Mouse (Mus musculus): ENCODE measurements around the gene Tubb3. TPM values are rescaled to one million over a fixed set of nuclear protein-coding genes. Genes with fewer than 3 reads are reported as not detected.
"Not testable (repeated sequence)": the region's sequence is repeated elsewhere in the genome, so short reads cannot be mapped to it uniquely, and the experiment has no call there.

The Tubb3 gene
- polyA plus RNA-seq, 1 experiment from 2014 or later, result 6.1 TPM

DNA sequence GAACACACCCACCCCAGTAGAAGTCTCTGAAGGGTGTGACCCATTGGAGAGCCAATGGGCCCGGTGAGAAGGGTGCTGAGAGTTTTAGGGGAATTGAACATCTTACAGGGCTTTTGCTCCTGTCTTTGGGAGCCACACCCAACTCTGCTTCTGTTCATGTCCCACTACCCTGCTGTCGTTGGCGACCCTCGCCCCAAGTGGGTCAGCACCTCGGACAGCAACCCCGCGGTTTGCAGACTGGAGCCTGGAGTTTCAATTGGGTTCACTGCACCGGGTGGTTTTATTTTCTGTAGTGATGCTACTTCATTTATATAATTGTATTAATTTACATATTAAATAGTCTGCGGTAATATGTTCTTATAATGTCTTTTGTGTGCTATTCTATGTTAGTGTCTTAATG, 3.0 kb downstream of the Tubb3 start:
- H3K27me3 ChIP-seq (ENCODE audit: control insufficient read depth, insufficient read depth, low read length), result peaks cover 46% of the 10 kb centered on the region
- H3K27ac ChIP-seq (replicated peaks in 1 of 2; ENCODE audit: control insufficient read depth in 1 of 2, insufficient read depth in 1 of 2, low read depth in 2 of 2, low read length in 2 of 2), result no peak overlapping the region
- H3K9ac ChIP-seq (ENCODE audit: low read length), result no peak overlapping the region
- H3K9me3 ChIP-seq (ENCODE audit: control insufficient read depth, low read length), result no peaks in the 10 kb centered on the region
- no peak for ATAC-seq (ENCODE audit: insufficient number of reproducible peaks, insufficient read depth, low FRiP score, low read depth)
- no peak overlapping the region for H3K4me3 ChIP-seq (ENCODE audit: control insufficient read depth in 1 of 2, insufficient read depth in 1 of 2, low read depth in 1 of 2, low read length in 2 of 2)
- peaks cover 16 to 26% of the 10 kb centered on the region in 2 experiments for H3K4me1 ChIP-seq (ENCODE audit: control insufficient read depth in 2 of 2, insufficient read depth in 2 of 2, low read length in 2 of 2)
- no peak overlapping the region for H3K4me2 ChIP-seq (ENCODE audit: low read length)
- no peaks in the 10 kb centered on the region for H3K36me3 ChIP-seq (ENCODE audit: control insufficient read depth, insufficient read depth, low read length)
- WGBS, result 7% methylated on average over 9 of the region's 9 CpGs

- WGBS, result 71% methylated on average over 5 of the region's 5 CpGs
- peaks cover 43% of the 10 kb centered on the region for H3K27me3 ChIP-seq (ENCODE audit: control insufficient read depth, insufficient read depth, low read length)
Measured at GRCm38 (mm10) chr8:123414997-123415696, 3.9 kb downstream of the Tubb3 start.

DNA sequence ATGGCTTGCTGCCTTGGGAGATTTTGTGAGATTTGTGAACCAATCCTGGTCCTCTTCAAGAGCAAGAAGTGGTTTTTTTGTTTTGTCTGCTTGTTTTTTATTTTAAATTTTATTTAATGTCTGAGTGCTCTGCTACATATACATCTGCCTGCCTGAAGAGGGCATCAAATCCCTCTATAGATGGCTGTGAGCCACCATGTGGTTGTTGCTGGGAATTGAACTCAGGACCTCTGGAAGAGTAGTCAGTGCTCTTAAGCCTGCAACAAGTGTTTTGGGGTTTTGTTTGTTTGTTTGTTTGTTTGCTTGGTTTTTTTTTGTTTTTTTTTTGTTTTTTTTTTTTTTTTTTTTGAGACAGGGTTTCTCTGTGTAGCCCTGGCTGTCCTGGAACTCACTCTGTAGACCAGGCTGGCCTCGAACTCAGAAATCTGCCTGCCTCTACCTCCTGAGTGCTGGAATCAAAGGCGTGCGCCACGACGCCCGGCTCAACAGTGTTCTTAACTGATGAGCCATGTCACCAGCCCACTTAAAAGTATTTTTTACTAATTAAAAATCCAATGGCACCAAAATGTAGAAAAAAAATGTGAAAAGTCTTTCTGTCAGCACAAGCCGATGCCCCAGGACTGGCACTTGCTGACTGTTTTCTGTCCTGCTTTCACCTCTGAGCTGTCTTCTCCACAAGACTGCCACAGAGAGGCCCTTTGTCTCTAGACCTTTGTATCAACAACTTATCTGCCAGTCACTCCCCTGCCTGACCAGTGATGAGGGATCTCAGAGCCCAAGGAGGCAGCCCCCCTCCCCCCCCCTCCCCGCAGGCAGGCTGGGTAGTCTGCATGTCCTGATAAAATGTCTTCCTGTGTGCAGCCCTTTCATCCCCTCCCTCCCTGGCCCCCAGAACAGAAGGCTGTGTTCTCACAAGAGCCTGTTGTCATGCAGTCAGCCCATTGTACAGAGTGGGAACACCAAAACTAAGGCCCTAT, 5.0 kb downstream of the Tubb3 start:
- Histone ChIP-seq H3K4me2 (ENCODE audit: low read length) (no peak overlapping the region), H3K4me3 (ENCODE audit: control insufficient read depth in 1 of 2, insufficient read depth in 1 of 2, low read depth in 1 of 2, low read length in 2 of 2) (no peak overlapping the region), H3K36me3 (ENCODE audit: control insufficient read depth, insufficient read depth, low read length) (no peaks in the 10 kb centered on the region), H3K27me3 (ENCODE audit: control insufficient read depth, insufficient read depth, low read length) (peaks cover 32% of the 10 kb centered on the region), H3K9me3 (ENCODE audit: control insufficient read depth, low read length) (no peaks in the 10 kb centered on the region), H3K9ac (ENCODE audit: low read length) (no peak overlapping the region), H3K27ac (replicated peaks in 1 of 2; ENCODE audit: control insufficient read depth in 1 of 2, insufficient read depth in 1 of 2, low read depth in 2 of 2, low read length in 2 of 2) (no peak overlapping the region), H3K4me1 (ENCODE audit: control insufficient read depth in 2 of 2, insufficient read depth in 2 of 2, low read length in 2 of 2) (peaks cover 0 to 6% of the 10 kb centered on the region in 2 experiments; a peak in 1 of 4 replicates)
- WGBS, result 48% methylated on average over 8 of the region's 8 CpGs
- ATAC-seq (ENCODE audit: insufficient number of reproducible peaks, insufficient read depth, low FRiP score, low read depth), result no peak

More at GRCm38 (mm10) chr8:123414997-123415696, 3.9 kb downstream of the Tubb3 start:
- H3K4me1 ChIP-seq (ENCODE audit: control insufficient read depth in 2 of 2, insufficient read depth in 2 of 2, low read length in 2 of 2), result peaks cover 7 to 17% of the 10 kb centered on the region in 2 experiments
- H3K9ac ChIP-seq (ENCODE audit: low read length); H3K4me2 ChIP-seq (ENCODE audit: low read length); H3K36me3 ChIP-seq (ENCODE audit: control insufficient read depth, insufficient read depth, low read length); H3K4me3 ChIP-seq (ENCODE audit: control insufficient read depth in 1 of 2, insufficient read depth in 1 of 2, low read depth in 1 of 2, low read length in 2 of 2); H3K27ac ChIP-seq (replicated peaks in 1 of 2; ENCODE audit: control insufficient read depth in 1 of 2, insufficient read depth in 1 of 2, low read depth in 2 of 2, low read length in 2 of 2); ATAC-seq (ENCODE audit: insufficient number of reproducible peaks, insufficient read depth, low FRiP score, low read depth); H3K9me3 ChIP-seq (ENCODE audit: control insufficient read depth, low read length): not testable (repeated sequence)

GRCm38 (mm10) chr8:123416944-123417555, 5.8 kb downstream of the Tubb3 start:
- peaks cover 24% of the 10 kb centered on the region for H3K27me3 ChIP-seq (ENCODE audit: control insufficient read depth, insufficient read depth, low read length)
- no peak overlapping the region for H3K4me3 ChIP-seq (ENCODE audit: control insufficient read depth in 1 of 2, insufficient read depth in 1 of 2, low read depth in 1 of 2, low read length in 2 of 2)
- no peak overlapping the region for H3K27ac ChIP-seq (replicated peaks in 1 of 2; ENCODE audit: control insufficient read depth in 1 of 2, insufficient read depth in 1 of 2, low read depth in 2 of 2, low read length in 2 of 2)
- no peak overlapping the region for H3K9ac ChIP-seq (ENCODE audit: low read length)
- H3K4me1 ChIP-seq (ENCODE audit: control insufficient read depth in 2 of 2, insufficient read depth in 2 of 2, low read length in 2 of 2), result peaks cover 0 to under 1% of the 10 kb centered on the region in 2 experiments; a peak in 1 of 4 replicates
- no peaks in the 10 kb centered on the region for H3K9me3 ChIP-seq (ENCODE audit: control insufficient read depth, low read length)
- ATAC-seq (ENCODE audit: insufficient number of reproducible peaks, insufficient read depth, low FRiP score, low read depth), result no peak
- H3K36me3 ChIP-seq (ENCODE audit: control insufficient read depth, insufficient read depth, low read length), result no peaks in the 10 kb centered on the region
- WGBS, result 69% methylated on average over 8 of the region's 8 CpGs
- H3K4me2 ChIP-seq (ENCODE audit: low read length), result no peak overlapping the region

- 78% methylated on average over 4 of the region's 4 CpGs for WGBS
- Histone ChIP-seq H3K36me3 (ENCODE audit: control insufficient read depth, insufficient read depth, low read length) (no peaks in the 10 kb centered on the region), H3K4me3 (ENCODE audit: control insufficient read depth in 1 of 2, insufficient read depth in 1 of 2, low read depth in 1 of 2, low read length in 2 of 2) (no peak overlapping the region), H3K4me2 (ENCODE audit: low read length) (no peak overlapping the region), H3K4me1 (ENCODE audit: control insufficient read depth in 2 of 2, insufficient read depth in 2 of 2, low read length in 2 of 2) (peaks cover 0 to 7% of the 10 kb centered on the region in 2 experiments; a peak in 1 of 4 replicates), H3K27me3 (ENCODE audit: control insufficient read depth, insufficient read depth, low read length) (no peaks in the 10 kb centered on the region), H3K27ac (replicated peaks in 1 of 2; ENCODE audit: control insufficient read depth in 1 of 2, insufficient read depth in 1 of 2, low read depth in 2 of 2, low read length in 2 of 2) (no peak overlapping the region), H3K9me3 (ENCODE audit: control insufficient read depth, low read length) (no peaks in the 10 kb centered on the region), H3K9ac (ENCODE audit: low read length) (no peak overlapping the region)
- no peak for ATAC-seq (ENCODE audit: insufficient number of reproducible peaks, insufficient read depth, low FRiP score, low read depth)
Measured at GRCm38 (mm10) chr8:123419711-123420110, 8.5 kb downstream of the Tubb3 start.

DNA sequence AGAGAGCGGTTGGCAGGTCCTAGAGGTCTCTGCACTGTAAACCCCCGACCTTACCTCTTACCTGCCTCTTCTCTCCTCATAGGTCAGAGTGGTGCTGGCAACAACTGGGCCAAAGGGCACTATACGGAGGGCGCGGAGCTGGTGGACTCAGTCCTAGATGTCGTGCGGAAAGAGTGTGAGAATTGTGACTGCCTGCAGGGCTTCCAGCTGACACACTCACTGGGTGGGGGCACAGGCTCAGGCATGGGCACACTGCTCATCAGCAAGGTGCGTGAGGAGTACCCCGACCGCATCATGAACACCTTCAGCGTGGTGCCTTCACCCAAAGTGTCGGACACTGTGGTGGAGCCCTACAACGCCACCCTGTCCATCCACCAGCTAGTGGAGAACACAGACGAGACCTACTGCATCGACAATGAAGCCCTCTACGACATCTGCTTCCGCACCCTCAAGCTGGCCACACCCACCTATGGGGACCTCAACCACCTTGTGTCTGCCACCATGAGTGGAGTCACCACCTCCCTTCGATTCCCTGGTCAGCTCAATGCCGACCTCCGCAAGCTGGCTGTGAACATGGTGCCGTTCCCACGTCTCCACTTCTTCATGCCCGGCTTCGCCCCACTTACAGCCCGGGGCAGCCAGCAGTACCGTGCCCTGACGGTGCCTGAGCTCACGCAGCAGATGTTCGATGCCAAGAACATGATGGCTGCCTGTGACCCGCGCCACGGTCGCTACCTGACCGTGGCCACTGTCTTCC, 9.5 kb downstream of the Tubb3 start:
- Histone ChIP-seq H3K36me3 (ENCODE audit: control insufficient read depth, insufficient read depth, low read length) (no peaks in the 10 kb centered on the region), H3K4me1 (ENCODE audit: control insufficient read depth in 2 of 2, insufficient read depth in 2 of 2, low read length in 2 of 2) (peaks cover 0 to 7% of the 10 kb centered on the region in 2 experiments; a peak in 1 of 4 replicates), H3K9ac (ENCODE audit: low read length) (no peak overlapping the region), H3K27me3 (ENCODE audit: control insufficient read depth, insufficient read depth, low read length) (no peaks in the 10 kb centered on the region), H3K27ac (replicated peaks in 1 of 2; ENCODE audit: control insufficient read depth in 1 of 2, insufficient read depth in 1 of 2, low read depth in 2 of 2, low read length in 2 of 2) (no peak overlapping the region), H3K9me3 (ENCODE audit: control insufficient read depth, low read length) (no peaks in the 10 kb centered on the region), H3K4me2 (ENCODE audit: low read length) (no peak overlapping the region), H3K4me3 (ENCODE audit: control insufficient read depth in 1 of 2, insufficient read depth in 1 of 2, low read depth in 1 of 2, low read length in 2 of 2) (no peak overlapping the region)
- ATAC-seq (ENCODE audit: insufficient number of reproducible peaks, insufficient read depth, low FRiP score, low read depth), result no peak
- WGBS, result 91% methylated on average over 34 of the region's 34 CpGs

DNA sequence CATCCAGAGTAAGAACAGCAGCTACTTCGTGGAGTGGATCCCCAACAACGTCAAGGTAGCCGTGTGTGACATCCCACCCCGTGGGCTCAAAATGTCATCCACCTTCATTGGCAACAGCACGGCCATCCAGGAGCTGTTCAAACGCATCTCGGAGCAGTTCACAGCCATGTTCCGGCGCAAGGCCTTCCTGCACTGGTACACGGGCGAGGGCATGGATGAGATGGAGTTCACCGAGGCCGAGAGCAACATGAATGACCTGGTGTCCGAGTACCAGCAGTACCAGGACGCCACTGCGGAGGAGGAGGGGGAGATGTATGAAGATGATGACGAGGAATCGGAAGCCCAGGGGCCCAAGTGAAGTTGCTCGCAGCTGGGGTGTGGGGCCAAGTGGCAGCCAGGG, 10.1 kb downstream of the Tubb3 start:
- no peaks in the 10 kb centered on the region for H3K36me3 ChIP-seq (ENCODE audit: control insufficient read depth, insufficient read depth, low read length)
- no peak overlapping the region for H3K4me2 ChIP-seq (ENCODE audit: low read length)
- H3K9ac ChIP-seq (ENCODE audit: low read length), result no peak overlapping the region
- H3K9me3 ChIP-seq (ENCODE audit: control insufficient read depth, low read length), result peaks cover 1% of the 10 kb centered on the region; the same call in 1 of the 2 replicates
- no peak overlapping the region for H3K27ac ChIP-seq (replicated peaks in 1 of 2; ENCODE audit: control insufficient read depth in 1 of 2, insufficient read depth in 1 of 2, low read depth in 2 of 2, low read length in 2 of 2)
- no peak overlapping the region for H3K4me3 ChIP-seq (ENCODE audit: control insufficient read depth in 1 of 2, insufficient read depth in 1 of 2, low read depth in 1 of 2, low read length in 2 of 2)
- no peak for ATAC-seq (ENCODE audit: insufficient number of reproducible peaks, insufficient read depth, low FRiP score, low read depth)
- WGBS, result 83% methylated on average over 19 of the region's 19 CpGs
- H3K27me3 ChIP-seq (ENCODE audit: control insufficient read depth, insufficient read depth, low read length), result no peaks in the 10 kb centered on the region
- peaks cover 0 to 7% of the 10 kb centered on the region in 2 experiments; a peak in 1 of 4 replicates for H3K4me1 ChIP-seq (ENCODE audit: control insufficient read depth in 2 of 2, insufficient read depth in 2 of 2, low read length in 2 of 2)

All from heart, embryonic 14.5 days (tissue).